Comparison of ENCODE assay signal across 11 mouse cellular contexts in the genomic region with DNA sequence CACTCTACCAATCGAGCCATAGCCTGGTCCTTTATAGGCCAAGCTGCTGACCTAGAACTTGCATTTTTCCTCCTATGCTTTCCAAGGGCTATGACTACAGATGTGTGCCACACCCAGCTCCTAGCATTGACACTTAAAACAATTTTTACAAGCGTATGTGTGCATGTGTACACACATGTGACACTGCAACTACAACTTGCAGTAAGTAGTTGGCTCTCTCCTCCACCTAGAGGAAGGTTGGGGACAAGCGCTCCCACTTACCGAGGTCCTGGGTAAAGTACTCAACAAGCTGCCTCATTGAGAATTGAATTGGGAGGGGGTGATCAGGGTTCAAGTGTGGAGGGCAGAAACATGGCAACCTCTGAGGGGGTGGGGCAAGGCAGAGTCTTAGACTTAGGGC. TPM values are rescaled to one million over a fixed set of nuclear protein-coding genes. Genes with fewer than 3 reads are reported as not detected.
DNase-seq lines count a peak whose midpoint lies in the region; ATAC-seq lines count a peak whose summit lies in the region.
"Had no signal": no experiment of that assay in that cellular context is flagged by ENCODE, and none has a peak within 500 bp of the region (broad histone marks: within the 10 kb centered on the region; RNA-seq: fewer than 3 reads in every experiment).

No protein-coding gene starts in this region.

- H3K4me3 ChIP-seq in intestine, embryonic 14.5 days (ENCODE audit: low read depth, low read length): no peak overlapping the region
- no peak overlapping the region for H3K4me3 ChIP-seq in intestine, embryonic 16.5 days (ENCODE audit: low read length)
- no peak overlapping the region for H3K4me3 ChIP-seq in intestine, embryonic 15.5 days (replicated peaks)

- H3K27me3 ChIP-seq in intestine, embryonic 14.5 days (replicated peaks; ENCODE audit: control insufficient read depth, insufficient read depth, low read length): no peaks in the 10 kb centered on the region
- H3K27me3 ChIP-seq in intestine, embryonic 16.5 days (replicated peaks; ENCODE audit: control insufficient read depth, insufficient read depth, low read length): no peaks in the 10 kb centered on the region
- no peaks in the 10 kb centered on the region for H3K27me3 ChIP-seq in intestine, embryonic 15.5 days (replicated peaks)

- peaks cover 20% of the 10 kb centered on the region for H3K4me1 ChIP-seq in intestine, embryonic 14.5 days (replicated peaks; ENCODE audit: control insufficient read depth, insufficient read depth, low read length)
- peaks cover 24% of the 10 kb centered on the region for H3K4me1 ChIP-seq in intestine, embryonic 16.5 days (ENCODE audit: control insufficient read depth, insufficient read depth, low read length)
- H3K4me1 ChIP-seq in intestine, embryonic 15.5 days (replicated peaks): peaks cover 24% of the 10 kb centered on the region

- H3K27ac ChIP-seq in intestine, embryonic 14.5 days (ENCODE audit: low read depth): peak overlapping the region; percentile 64; the same call in 1 of the 2 replicates
- H3K27ac ChIP-seq in intestine, embryonic 16.5 days (ENCODE audit: low read length): no peak overlapping the region
- no peak overlapping the region for H3K27ac ChIP-seq in intestine, embryonic 15.5 days
- H3K27ac ChIP-seq: hindbrain, embryonic 14.5 days had no signal

- H3K9ac ChIP-seq in intestine, embryonic 14.5 days (ENCODE audit: low read length): no peak overlapping the region
- no peak overlapping the region for H3K9ac ChIP-seq in intestine, embryonic 16.5 days (ENCODE audit: low read depth, low read length)
- no peak overlapping the region for H3K9ac ChIP-seq in intestine, embryonic 15.5 days
- H3K9ac ChIP-seq: hindbrain, embryonic 14.5 days had no signal

- no peak for ATAC-seq in intestine, embryonic 14.5 days (replicated peaks; ENCODE audit: low FRiP score, low TSS enrichment, low read depth)
- no peak for ATAC-seq in intestine, embryonic 16.5 days
- ATAC-seq in intestine, embryonic 15.5 days: 0 out of 2 replicates have a peak, but pooled peaks have one; percentile 7

- H3K36me3 ChIP-seq in intestine, embryonic 14.5 days (ENCODE audit: control insufficient read depth, insufficient read depth, low read length): no peaks in the 10 kb centered on the region
- H3K36me3 ChIP-seq in intestine, embryonic 16.5 days (ENCODE audit: control insufficient read depth, insufficient read depth, low read length): no peaks in the 10 kb centered on the region
- no peaks in the 10 kb centered on the region for H3K36me3 ChIP-seq in intestine, embryonic 15.5 days

- DNase-seq in cerebellum, postnatal 14 days: peak; percentile 7 to 22
- DNase-seq in cerebellum, postnatal 10 days: no peak
- no peak for DNase-seq in intestine, embryonic 14.5 days (ENCODE audit: low spot score)
- DNase-seq in CD4-positive helper T cell, adult 2 months (ENCODE audit: low read depth, low spot score): peak; percentile 4
- no peak for DNase-seq in left cerebral cortex, adult 11 months (ENCODE audit: low spot score)
- no peak for DNase-seq in adrenal gland, postnatal 10 days
- DNase-seq: cerebellum, adult 11 months had no signal

- H3K9me3 ChIP-seq in intestine, embryonic 14.5 days (ENCODE audit: control insufficient read depth, low read length): no peaks in the 10 kb centered on the region
- H3K9me3 ChIP-seq in intestine, embryonic 16.5 days (ENCODE audit: control insufficient read depth, low read length): no peaks in the 10 kb centered on the region
- no peaks in the 10 kb centered on the region for H3K9me3 ChIP-seq in intestine, embryonic 15.5 days

- 89% methylated on average over 4 of the region's 4 CpGs for WGBS in intestine, embryonic 14.5 days
- 84% methylated on average over 4 of the region's 4 CpGs for WGBS in intestine, embryonic 16.5 days
- 84% methylated on average over 4 of the region's 4 CpGs for WGBS in intestine, embryonic 15.5 days

- H3K4me2 ChIP-seq in intestine, embryonic 14.5 days (ENCODE audit: low read length): no peak overlapping the region
- H3K4me2 ChIP-seq in intestine, embryonic 16.5 days (ENCODE audit: low read depth, low read length): no peak overlapping the region
- no peak overlapping the region for H3K4me2 ChIP-seq in intestine, embryonic 15.5 days (replicated peaks)
- H3K4me2 ChIP-seq: hindbrain, embryonic 14.5 days; liver, embryonic 11.5 days had no signal

RNA-seq across cellular contexts. Expression of a gene that starts 18.0 kb away (rescaled TPM):
- polyA plus RNA-seq in intestine, embryonic 14.5 days (2014; fragmentation: Nextera tagmentation; extraction: Ambion mirVana): 25.0 and 27.3 TPM in 2 replicates
- 14.9 and 17.0 TPM in 2 replicates for polyA plus RNA-seq in intestine, embryonic 16.5 days (2015; fragmentation: Nextera tagmentation; extraction: Ambion mirVana)
- polyA plus RNA-seq in intestine, embryonic 15.5 days (2015; fragmentation: Nextera tagmentation; extraction: Ambion mirVana): 18.3 and 19.2 TPM in 2 replicates
- 10 to 100 TPM; 14.4 to 24.0 TPM for total RNA-seq in adrenal gland, postnatal 10 days (2021)

Comparison
In these comparisons a context has a peak if more than half of its experiments do, and no peak if none do; other contexts are left out.
1. DNase-seq: peak in cerebellum, postnatal 14 days (2 of 2) and CD4-positive helper T cell, adult 2 months (single experiment); none in cerebellum, postnatal 10 days (0 of 2), intestine, embryonic 14.5 days (single experiment), left cerebral cortex, adult 11 months (single experiment) and adrenal gland, postnatal 10 days (single experiment).